Mouse (Mus musculus) bone marrow macrophage, adult 2 months (primary cell): ENCODE data around the gene Rad9b.

Experiments
- CTCF ChIP-seq: IDR thresholded peaks from 2 replicates; pipeline ENCODE4 v1.5.1; 2012; ENCODE audit warnings: low read depth, mild to moderate bottlenecking, low read length, moderate library complexity
- POLR2A ChIP-seq: IDR thresholded peaks from 2 replicates; pipeline ENCODE4 v1.6.1; 2012; ENCODE audit warnings: mild to moderate bottlenecking, low read depth, low read length, borderline replicate concordance

GRCm38 (mm10) chr5:122343768-122344167 lies 10.3 kb downstream of the Rad9b start:
- TF ChIP-seq CTCF (no peak), POLR2A (no peak)
